Mouse (Mus musculus): ENCODE data around the gene Rlbp1. TPM values are rescaled to one million over a fixed set of nuclear protein-coding genes. Genes with fewer than 3 reads are reported as not detected.

Rlbp1 gene
- polyA plus RNA-seq, 1 experiment = not detected

DNA sequence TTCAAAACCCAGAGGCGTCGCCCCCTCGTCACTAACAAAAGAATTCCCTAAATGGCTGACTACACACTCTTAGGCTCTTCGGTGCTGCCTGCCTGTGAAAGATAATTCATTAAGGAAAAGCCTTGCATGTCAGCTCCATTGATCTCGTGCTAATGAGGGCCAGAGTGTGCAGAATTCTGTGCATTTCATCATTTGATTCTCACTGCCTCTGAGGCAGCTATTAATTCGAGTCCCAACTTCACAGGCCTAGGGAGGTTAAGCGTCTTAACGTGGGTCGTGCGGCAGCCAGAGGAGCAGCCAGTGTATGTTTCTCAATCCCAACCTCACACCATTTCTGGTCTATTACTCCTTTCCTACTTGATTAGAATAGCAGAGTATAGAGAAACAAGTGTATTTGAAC, 55.7 kb downstream of the Rlbp1 start:
- Histone ChIP-seq H3K4me2 (ENCODE audit: low read depth) (no peak overlapping the region), H3ac (ENCODE audit: control insufficient read depth, insufficient read length) (no peak overlapping the region), H3K36me3 (ENCODE audit: control insufficient read depth, insufficient read depth) (peaks cover 9% of the 10 kb centered on the region), H3K4me3 (no peak overlapping the region), H3K27me3 (ENCODE audit: control insufficient read depth, insufficient read depth, insufficient read length) (no peaks in the 10 kb centered on the region), H3K79me2 (ENCODE audit: control insufficient read depth, insufficient read depth) (peaks cover 3% of the 10 kb centered on the region)
- TF ChIP-seq SRF (IDR thresholded peaks at IDR 0.05; ENCODE audit: control insufficient read depth, insufficient read length, low read depth) = no peak
- no peak for TF ChIP-seq MYOG (IDR thresholded peaks at IDR 0.05; ENCODE audit: control insufficient read depth in 1 of 3, insufficient read depth in 1 of 3, insufficient read length in 2 of 3, low read depth in 2 of 3)
- TF ChIP-seq REST (IDR thresholded peaks at IDR 0.05; ENCODE audit: insufficient read depth, insufficient read length) = no peak
- no peak for TF ChIP-seq CEBPB (IDR thresholded peaks at IDR 0.05; ENCODE audit: insufficient read depth, poor library complexity, severe bottlenecking)
- no peak for TF ChIP-seq MAX (IDR thresholded peaks at IDR 0.05; ENCODE audit: low read depth)
- no peak for TF ChIP-seq MYOD1 (IDR thresholded peaks at IDR 0.05; ENCODE audit: control insufficient read depth in 1 of 3, insufficient read length in 2 of 3, low read depth in 2 of 3)
- no peak for TF ChIP-seq USF1 (IDR thresholded peaks at IDR 0.05; ENCODE audit: low read depth)
- TF ChIP-seq POLR2AphosphoS2 (IDR thresholded peaks at IDR 0.05; ENCODE audit: insufficient read length, low read depth) = no peak
- TF ChIP-seq E2F4 (IDR thresholded peaks at IDR 0.05; ENCODE audit: insufficient read depth) = no peak
- no peak for TF ChIP-seq TCF12 (IDR thresholded peaks at IDR 0.05; ENCODE audit: insufficient read depth, poor library complexity, severe bottlenecking)
- TF ChIP-seq TCF3 (IDR thresholded peaks at IDR 0.05; ENCODE audit: insufficient read length, low read depth) = no peak
- no peak for TF ChIP-seq POLR2A (IDR thresholded peaks at IDR 0.05; ENCODE audit: insufficient read length, low read depth)

DNA sequence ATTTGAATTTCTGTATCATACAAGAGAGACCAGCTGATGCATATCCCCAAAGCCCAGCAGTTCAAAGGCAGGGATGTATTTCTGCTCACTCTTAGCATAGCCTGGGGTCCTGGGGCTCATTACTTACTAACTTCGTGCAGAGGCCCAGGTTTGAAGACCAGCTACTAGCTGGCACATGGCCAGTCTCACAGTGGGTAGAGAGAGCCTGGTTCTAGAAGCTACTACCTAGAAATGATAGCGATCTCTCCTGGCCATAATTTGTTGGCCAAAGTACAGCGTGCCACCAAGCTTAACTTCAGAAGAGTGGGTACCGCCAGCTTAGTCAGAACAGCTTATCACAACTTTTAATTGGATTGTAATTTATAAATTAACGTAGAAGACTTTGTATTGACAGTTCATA, 58.1 kb downstream of the Rlbp1 start:
- Histone ChIP-seq H3K79me2 (ENCODE audit: control insufficient read depth, insufficient read depth) (peaks cover 3% of the 10 kb centered on the region), H3K36me3 (ENCODE audit: control insufficient read depth, insufficient read depth) (peaks cover 22% of the 10 kb centered on the region), H3K27me3 (ENCODE audit: control insufficient read depth, insufficient read depth, insufficient read length) (no peaks in the 10 kb centered on the region), H3K4me2 (ENCODE audit: low read depth) (no peak overlapping the region), H3K4me3 (no peak overlapping the region), H3ac (ENCODE audit: control insufficient read depth, insufficient read length) (no peak overlapping the region)
- TF ChIP-seq MYOD1 (IDR thresholded peaks at IDR 0.05; ENCODE audit: control insufficient read depth in 1 of 3, insufficient read length in 2 of 3, low read depth in 2 of 3) = no peak
- TF ChIP-seq SRF (IDR thresholded peaks at IDR 0.05; ENCODE audit: control insufficient read depth, insufficient read length, low read depth) = no peak
- TF ChIP-seq USF1 (IDR thresholded peaks at IDR 0.05; ENCODE audit: low read depth) = no peak
- no peak for TF ChIP-seq MYOG (IDR thresholded peaks at IDR 0.05; ENCODE audit: control insufficient read depth in 1 of 3, insufficient read depth in 1 of 3, insufficient read length in 2 of 3, low read depth in 2 of 3)

Other genes with a start within 250 kb of the Rlbp1 start
- 173 TPM for gene Mfge8, start 238.0 kb downstream of the Rlbp1 start, polyA plus RNA-seq (2012; fragmentation: generic; extraction: Trizol)
- gene Abhd2, start 113.8 kb downstream of the Rlbp1 start, polyA plus RNA-seq (2012; fragmentation: generic; extraction: Trizol) = 16.9 TPM
- 1.6 TPM for gene Fanci, start 4.9 kb upstream of the Rlbp1 start, polyA plus RNA-seq (2012; fragmentation: generic; extraction: Trizol)
- 30.9 TPM for gene Polg, start 79.3 kb upstream of the Rlbp1 start, polyA plus RNA-seq (2012; fragmentation: generic; extraction: Trizol)
- not detected for gene Rhcg, start 230.6 kb upstream of the Rlbp1 start, polyA plus RNA-seq (2012; fragmentation: generic; extraction: Trizol)

Data from myocyte (in vitro differentiated cells).